Mouse (Mus musculus) C2C12 (cell line): Measurements from ENCODE around the gene Cmss1.

Experiments
- CEBPB ChIP-seq: IDR thresholded peaks from one replicate; pipeline ENCODE4 v1.6.1; 2011; ENCODE audit warnings: low read depth, mild to moderate bottlenecking, control low read depth, moderate library complexity
- CTCF ChIP-seq: IDR thresholded peaks from one replicate; pipeline ENCODE4 v1.5.1; 2011; ENCODE audit not compliant: control insufficient read depth, insufficient read depth, insufficient read length
- MAX ChIP-seq: IDR thresholded peaks from one replicate; pipeline ENCODE4 v1.6.1; 2011; ENCODE audit warnings: mild to moderate bottlenecking, control low read depth
- MYOD1 ChIP-seq: IDR thresholded peaks from one replicate; pipeline ENCODE4 v1.6.1; 2011; ENCODE audit warnings: low read depth; ENCODE audit not compliant: control insufficient read depth, insufficient read length
- MYOG ChIP-seq: IDR thresholded peaks from one replicate; pipeline ENCODE4 v1.6.1; 2011; ENCODE audit not compliant: control insufficient read depth, insufficient read length; ENCODE audit errors: extremely low read depth

DNA sequence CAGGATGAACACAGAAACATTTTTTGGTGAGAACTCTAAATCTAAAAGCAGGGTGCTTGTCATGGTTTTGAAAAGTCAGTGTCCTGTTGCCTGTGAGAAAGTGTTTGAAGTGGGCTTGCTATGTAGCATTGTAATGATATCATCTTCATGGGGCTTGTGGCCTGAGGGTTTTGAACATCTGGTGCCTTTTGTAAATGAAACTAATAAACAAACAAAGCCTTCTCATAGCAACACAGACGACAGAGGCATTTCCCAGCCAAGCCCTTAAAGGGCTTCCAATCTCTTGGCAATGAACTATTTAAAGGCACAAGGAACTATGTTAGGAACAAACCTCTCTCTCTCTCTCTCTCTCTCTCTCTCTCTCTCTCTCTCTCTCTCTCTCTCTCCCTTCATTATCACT, 339.6 kb downstream of the Cmss1 start:
- TF ChIP-seq CTCF (no peak), CEBPB (no peak), MYOG (no peak), MYOD1 (no peak), MAX (no peak)
